Mouse (Mus musculus) kidney, postnatal 14 days (tissue): Measurements from ENCODE around the gene Mmachc.

Source experiments
- DNase-seq: peaks from one replicate; pipeline ENCODE4 v3.0.0; 2022; ENCODE audit warnings: mixed read lengths

Gene Mmachc

DNA sequence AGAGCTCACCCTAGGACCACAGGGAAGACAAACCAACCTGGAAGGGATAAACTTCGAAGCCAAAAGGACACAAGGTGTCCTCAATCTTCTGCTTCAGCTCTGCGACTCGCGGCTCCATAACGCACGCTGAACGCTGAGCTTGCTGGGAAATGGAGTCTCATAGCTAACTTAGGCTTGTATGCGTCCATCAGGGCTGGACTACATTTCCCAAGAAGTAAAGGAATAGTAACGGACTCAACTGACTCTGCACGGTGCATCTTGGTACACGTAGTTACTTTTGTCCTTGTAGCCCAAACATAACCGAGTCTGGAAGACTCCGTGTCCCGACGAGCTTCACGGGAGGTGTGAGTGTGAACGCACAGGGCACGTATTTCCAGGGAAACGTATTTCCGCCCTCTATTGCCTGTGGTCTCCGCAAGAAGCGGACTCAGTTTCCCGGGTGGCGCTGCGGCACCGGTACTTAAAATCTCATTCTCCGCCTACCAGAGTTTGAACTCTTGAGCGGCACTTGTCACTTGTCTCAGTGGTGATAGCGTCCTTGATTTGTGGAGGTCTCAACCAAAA, at the start of gene Mmachc, which contains the start of gene Ccdc163:
Mmachc (minus strand) TSS at position 206 of the 564 bp plus-strand sequence.
Ccdc163 (plus strand) TSS at position 309 of the 564 bp plus-strand sequence.
- DNase-seq, result peak; percentile 95

GRCm38 (mm10) chr4:116749750-116750149, 41.5 kb upstream of the Mmachc start:
- DNase-seq, result no peak

DNA sequence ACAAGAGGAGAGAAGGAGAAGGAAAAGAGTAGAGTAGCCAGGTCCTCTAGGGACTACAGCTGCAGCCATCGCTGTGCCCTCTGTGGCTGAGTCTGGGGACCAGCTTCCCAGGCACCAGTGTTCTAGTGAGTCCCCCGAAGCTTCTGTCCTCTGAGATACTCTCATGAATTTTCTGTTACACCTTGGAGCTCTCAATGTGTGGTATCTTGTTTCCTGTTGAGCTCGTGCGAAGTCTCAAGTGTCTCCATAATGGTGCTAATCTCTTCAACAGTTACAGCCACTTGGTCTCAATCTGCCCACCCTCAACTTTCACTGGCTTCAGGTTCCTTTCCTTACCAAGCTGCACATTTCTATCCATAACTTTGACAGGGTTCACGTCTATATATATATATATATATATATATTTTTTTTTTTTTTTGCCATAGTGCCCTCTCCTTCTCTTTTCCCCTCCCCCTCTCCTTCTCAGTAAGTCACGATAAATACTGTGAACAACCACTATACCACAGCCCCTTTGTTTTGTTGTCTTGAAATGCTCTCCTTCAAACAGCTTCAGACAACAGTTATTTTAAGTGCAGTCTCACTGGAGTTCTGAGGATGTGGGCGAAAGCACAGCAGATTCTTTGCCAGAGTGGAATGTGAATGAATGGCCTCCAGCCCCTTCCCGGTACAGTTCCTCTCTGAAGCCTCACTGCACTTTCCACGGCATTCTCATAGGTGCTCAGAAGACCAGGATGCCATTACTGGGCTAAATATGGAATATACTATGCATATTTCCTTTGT, 31.0 kb upstream of the Mmachc start:
- no peak for DNase-seq

GRCm38 (mm10) chr4:116734996-116735395, 26.8 kb upstream of the Mmachc start:
- no peak for DNase-seq

DNA sequence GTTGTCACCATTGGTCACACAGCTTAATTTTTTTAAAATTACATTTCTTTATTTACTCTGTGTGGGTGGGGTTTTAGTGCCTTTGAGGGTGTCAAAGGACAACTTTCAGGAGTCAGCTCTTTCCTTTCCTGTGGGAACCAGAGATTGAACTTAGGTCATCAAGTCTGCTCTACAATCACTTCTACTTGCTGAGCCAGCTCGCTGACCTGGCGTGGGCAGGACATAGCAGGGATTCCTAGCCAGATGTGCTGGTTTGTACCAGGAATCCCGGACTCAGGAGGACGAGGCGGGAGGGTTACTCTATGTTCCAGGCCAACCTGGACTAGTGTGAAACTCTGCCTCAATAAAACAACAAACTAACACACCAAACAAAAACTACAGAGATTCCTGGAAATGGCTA, 24.1 kb upstream of the Mmachc start:
- peak; percentile 43 for DNase-seq

DNA sequence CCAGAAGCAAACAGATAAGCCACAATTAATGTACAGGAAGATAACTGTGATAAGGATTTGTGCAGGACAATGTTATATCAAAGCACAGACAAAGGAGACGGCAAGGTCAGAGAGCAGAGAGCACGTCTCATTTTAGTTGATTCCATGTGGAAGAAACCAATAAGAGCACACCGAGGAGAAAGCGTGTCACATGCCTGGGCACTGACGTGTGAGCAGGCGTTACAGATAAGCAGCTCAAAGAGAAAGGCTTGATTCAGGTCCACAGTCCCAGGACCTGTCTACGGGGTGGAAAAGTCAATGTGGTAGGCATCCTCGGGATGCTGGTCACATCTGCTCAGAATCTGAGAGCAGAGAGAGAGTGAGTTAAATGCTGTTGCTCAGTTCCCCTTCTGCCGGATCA, 22.9 kb upstream of the Mmachc start:
- DNase-seq, result no peak

DNA sequence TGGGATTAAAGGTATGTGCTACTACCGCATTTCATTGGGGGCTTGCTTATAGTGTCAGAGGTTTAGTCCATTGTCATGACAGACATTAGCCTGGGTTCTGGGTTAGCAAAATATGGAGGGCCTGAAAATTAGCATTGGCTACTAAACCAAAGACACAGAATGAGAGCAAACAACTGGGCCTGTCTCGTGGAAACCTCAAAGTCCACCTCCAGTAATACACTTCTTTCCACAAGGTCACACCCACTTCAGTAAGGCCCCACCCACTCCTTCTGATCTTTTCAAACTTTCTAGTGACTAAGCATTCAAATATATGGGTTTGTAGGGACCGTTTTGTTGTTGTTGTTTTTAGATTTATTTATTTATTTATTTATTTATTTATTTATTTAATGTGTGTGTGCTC, 21.3 kb upstream of the Mmachc start:
- no peak for DNase-seq

DNA sequence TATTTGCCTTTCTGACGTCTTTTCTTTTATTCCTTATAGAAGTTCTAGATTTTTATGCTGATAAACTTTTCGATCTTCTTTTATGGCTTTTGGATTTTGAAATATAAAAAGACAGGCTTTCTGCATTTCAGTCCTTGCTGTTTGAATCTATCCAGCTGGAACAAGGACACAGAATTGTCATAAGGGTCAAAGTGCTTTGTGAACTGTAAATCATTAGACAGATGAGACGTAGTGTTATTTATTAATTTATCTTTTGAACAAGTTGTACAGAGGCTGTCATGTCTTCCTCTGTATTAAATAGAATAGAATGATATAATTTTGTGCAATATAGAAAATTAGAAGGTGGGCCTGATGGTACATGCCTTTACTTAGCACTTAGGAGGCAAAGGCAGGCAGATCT, 19.2 kb upstream of the Mmachc start:
- DNase-seq, result peak; percentile 7

DNA sequence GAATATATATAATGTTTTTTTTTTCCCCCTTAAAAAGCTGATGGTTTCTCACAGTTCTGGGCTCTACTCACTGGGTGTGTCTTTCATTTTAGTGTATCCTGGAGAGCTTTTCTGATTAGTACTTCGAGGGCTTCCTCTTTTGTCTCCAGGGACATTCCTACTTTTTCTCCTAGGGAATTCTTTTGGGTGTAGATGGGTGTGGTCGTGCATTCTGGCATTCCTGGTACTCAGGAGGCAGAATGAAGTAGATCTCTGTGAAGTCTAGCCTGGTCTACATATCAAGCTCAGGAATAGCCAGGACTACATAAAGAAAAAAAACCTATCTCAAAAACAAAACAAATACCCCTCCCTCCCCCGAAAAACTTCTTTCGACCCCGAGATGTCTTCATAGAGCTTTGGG, 17.2 kb upstream of the Mmachc start:
- DNase-seq, result no peak

- DNase-seq, result no peak
Observed at GRCm38 (mm10) chr4:116722230-116722629, 14.0 kb upstream of the Mmachc start.

DNA sequence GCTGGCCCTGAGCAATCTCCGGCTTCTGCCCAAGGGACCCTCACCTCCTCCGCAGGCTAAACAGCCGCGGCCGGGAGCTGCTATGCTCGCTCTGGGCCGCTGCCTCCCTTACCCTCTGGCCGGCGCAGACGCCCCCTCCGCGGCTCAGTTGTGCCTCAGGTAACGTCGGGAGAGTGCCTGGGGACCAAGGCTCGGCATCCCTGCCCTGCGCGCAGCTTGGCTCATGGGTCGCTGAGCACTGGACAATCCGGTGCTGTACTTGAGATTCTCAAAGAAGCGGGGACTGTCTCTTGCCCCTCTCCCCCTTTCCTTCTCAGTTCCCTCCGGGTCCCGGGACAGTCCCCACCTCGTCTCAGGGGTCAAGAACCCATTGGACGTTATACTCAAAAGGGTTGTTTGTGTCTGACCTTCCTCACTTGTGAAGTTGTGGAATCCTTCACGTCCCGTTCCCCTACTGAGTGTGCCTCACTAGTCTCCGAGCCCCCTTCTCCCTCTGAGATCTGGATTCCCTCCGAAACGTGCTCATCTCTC, 13.0 kb upstream of the Mmachc start:
- DNase-seq, result no peak

- peak; percentile 97 for DNase-seq
Observed at GRCm38 (mm10) chr4:116720343-116721097, 12.3 kb upstream of the Mmachc start, which contains the start of gene Tesk2. Gene Tesk2 (plus strand): TSS chr4:116720948.

DNA sequence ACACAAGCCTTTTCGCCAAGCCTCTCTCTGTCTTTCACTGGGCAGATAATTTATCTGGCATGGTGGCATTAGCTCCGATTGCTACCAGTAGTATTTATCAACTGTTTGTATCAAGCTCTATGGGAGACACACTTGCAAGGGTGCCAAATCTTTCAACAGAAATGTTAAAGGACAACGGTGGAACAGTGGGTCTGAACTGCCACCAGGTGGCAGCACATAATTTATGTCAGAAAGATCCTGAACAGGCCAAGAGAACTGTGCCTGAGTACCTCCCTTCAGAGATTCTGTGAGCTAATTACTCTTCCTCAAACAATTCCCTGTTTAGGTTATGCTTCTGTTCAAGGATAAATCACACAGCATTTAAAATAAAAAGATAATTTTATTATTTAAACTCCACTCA, 11.2 kb upstream of the Mmachc start:
- peak; percentile 78 for DNase-seq

GRCm38 (mm10) chr4:116712536-116712935, 4.3 kb upstream of the Mmachc start:
- DNase-seq, result no peak

DNA sequence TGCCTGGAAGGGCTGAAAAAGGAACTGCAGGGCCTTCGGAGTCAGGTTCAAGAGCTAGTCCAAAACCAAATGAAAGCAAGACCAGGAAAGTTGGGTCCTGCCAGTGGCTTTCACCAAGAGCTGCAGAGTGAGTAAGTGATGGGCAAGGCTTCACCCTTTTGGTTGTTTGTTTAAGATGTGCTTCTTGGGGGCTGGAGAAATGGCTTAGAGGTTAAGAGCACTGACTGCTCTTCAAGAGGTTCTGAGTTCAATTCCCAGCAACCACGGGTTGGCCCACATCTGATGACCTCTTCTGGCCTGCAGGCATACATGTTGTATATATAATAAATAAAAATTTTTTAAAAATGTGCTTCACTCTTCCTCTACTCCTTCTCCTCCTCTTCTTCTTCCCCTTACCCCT, 1.9 kb upstream of the Mmachc start:
- no peak for DNase-seq

GRCm38 (mm10) chr4:116708791-116709390, 685 bp upstream of the Mmachc start:
- no peak for DNase-seq

- no peak for DNase-seq
Observed at GRCm38 (mm10) chr4:116707666-116708065, 540 bp downstream of the Mmachc start.

- peak; percentile 77 for DNase-seq
Observed at GRCm38 (mm10) chr4:116703804-116704203, 4.4 kb downstream of the Mmachc start.

DNA sequence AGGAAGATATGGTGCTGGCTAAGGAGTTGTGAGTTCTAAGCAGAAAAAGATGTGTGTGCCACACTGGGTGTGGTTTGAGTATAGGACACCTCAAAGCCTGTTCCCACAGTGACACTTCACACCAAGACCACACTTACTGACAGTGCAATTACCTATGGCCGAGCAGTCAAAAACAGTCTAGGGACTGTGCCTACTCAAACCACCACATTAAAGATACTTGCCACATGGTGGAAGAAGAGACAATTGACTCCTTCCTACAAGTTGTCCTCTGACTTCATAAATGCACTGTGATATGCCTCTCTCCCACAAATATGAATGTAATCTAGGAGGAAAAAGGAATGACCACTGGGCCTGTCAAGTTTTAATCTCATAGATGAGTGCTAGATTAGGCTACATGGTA, 7.2 kb downstream of the Mmachc start:
- DNase-seq, result no peak

- peak; percentile 68 for DNase-seq
Observed at GRCm38 (mm10) chr4:116698693-116699342, 9.4 kb downstream of the Mmachc start.

- DNase-seq, result no peak
Observed at GRCm38 (mm10) chr4:116693785-116694184, 14.4 kb downstream of the Mmachc start.

DNA sequence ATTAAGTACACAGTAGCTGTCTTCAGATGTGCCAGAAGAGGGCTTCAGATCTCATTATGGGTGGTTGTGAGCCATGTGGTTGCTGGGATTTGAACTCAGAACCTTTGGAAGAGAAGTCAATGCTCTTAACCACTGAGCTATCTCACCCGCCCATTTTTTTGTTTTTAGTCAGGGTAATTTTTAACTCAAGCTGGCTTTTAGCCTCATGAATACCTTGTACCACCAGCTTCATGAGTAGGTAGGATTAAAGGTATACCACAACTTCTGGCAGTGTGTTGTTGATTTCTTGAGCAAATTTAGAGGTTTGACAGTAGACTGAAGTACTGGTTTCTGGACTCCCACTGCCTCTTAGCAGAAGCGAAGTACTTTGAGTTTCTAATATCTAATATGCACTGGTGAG, 16.1 kb downstream of the Mmachc start:
- no peak for DNase-seq
